Mouse (Mus musculus) E14TG2a.4 (cell line): ENCODE data around the gene Hydin.

Experiments
- CTCF ChIP-seq: conservative IDR thresholded peaks from 2 replicates; pipeline ENCODE4 v1.5.1; 2014; ENCODE audit warnings: low read length
- NANOG ChIP-seq: IDR thresholded peaks from 2 replicates; pipeline ENCODE4 v1.6.1; 2014; ENCODE audit warnings: borderline replicate concordance, low read length, mixed read lengths

DNA sequence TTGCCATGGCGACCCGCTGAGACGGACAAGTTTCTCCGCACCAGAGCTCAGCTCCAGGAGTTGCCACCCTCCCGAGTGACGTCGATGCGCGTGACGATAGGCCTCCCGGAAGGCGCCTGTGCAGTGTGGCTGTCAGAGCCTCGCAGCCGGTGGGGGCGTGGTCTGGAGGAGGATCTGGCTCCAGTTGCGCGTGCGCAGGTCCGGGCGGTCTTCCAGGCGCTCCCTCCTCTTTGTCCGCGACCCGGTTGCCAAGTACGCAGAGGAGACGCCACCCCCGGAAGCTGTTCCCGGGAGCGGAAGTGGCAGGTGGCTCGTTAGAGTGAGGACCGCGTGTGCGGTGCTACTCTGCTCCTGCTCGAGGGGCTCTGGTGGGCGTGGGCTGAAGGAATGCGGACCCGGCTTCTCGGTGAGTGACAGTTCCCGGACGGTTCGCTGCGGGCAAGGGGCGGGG, 49.1 kb upstream of the Hydin start:
- TF ChIP-seq CTCF (no peak), NANOG (no peak)
